Comparison of ENCODE assay signal across 1 mouse cellular context in the genomic region with DNA sequence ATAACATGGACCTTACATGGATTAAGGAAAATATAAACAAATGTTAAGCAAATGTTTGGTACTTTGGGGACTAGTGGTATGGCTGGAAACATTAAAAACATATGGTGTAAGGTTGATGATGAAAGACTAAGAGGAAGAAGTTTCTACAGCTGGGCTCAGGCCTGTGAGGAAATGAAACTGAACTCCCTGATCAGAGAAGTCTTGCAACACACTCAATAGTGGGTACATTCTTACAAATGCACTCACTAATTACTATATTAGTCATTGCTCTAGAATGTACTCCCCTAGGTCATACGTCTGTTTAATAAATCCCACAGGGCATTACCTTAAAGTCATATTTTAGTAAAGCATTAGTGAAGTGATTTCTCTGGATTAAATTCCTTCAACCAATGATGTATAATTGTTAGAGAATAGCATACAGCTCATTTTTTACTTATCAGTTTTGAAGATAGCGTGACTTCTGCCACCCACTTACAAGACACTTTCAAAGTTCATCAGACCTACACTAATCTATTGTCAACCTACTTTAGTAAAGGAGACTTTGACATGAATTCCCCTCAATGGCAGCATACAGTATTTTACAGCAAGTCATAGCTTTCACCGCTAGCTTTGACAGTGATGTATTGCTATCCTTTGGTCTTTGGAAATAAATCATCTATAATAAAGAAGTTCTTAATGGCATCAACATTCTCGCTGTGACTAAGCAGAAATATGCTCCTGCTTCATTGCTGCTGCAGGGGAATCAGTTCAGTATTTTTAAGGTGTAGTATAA.
TF ChIP-seq lines count a peak whose summit lies in the region.

No protein-coding gene starts in this region.

TF ChIP-seq in CH12.LX, 34 proteins besides CTCF, POLR2A, EP300 and RAD21 (continued from another document):
- TF ChIP-seq IRF4 (IDR thresholded peaks at IDR 0.05; ENCODE audit: low read depth, low read length) (peak; percentile 89), PAX5 (IDR thresholded peaks at IDR 0.05; ENCODE audit: low read length) (no peak), BHLHE40 (IDR thresholded peaks at IDR 0.05; ENCODE audit: low read depth, low read length) (peak; percentile 44), ZKSCAN1 (IDR thresholded peaks at IDR 0.05; ENCODE audit: borderline replicate concordance, low read depth, low read length) (no peak), TCF12 (IDR thresholded peaks at IDR 0.05; ENCODE audit: low read depth, low read length) (peak; percentile 49; the same call in 1 of the 2 replicates), MEF2A (IDR thresholded peaks at IDR 0.05; ENCODE audit: borderline replicate concordance, low read depth, low read length) (0 out of 2 replicates have a peak, but pooled peaks have one; percentile 14), ETS1 (conservative IDR thresholded peaks at IDR 0.05; ENCODE audit: low read depth, low read length) (peak; percentile 92), JUND (conservative IDR thresholded peaks at IDR 0.05; ENCODE audit: low read depth, low read length) (peak; percentile 31; the same call in 1 of the 2 replicates)
TF ChIP-seq in CH12.LX: peak in this region for 6.
